Mouse (Mus musculus) ES-CJ7 (cell line): ENCODE measurements around the gene Btg2.

Experiments
- DNase-seq: peaks from one replicate; pipeline ENCODE4 v3.0.0; 2011; ENCODE audit warnings: low read depth, low spot score

Gene Btg2

GRCm38 (mm10) chr1:134097956-134098725 lies 19.2 kb upstream of the Btg2 start:
- no peak for DNase-seq

GRCm38 (mm10) chr1:134097080-134097855 lies 18.3 kb upstream of the Btg2 start:
- DNase-seq = no peak

- no peak for DNase-seq
Observed at GRCm38 (mm10) chr1:134096264-134096934, 17.5 kb upstream of the Btg2 start.

- DNase-seq = no peak
Observed at GRCm38 (mm10) chr1:134095721-134096120, 16.8 kb upstream of the Btg2 start.

- DNase-seq = no peak
Observed at GRCm38 (mm10) chr1:134095033-134095612, 16.2 kb upstream of the Btg2 start.

- no peak for DNase-seq
Observed at GRCm38 (mm10) chr1:134093771-134094526, 15.0 kb upstream of the Btg2 start.

GRCm38 (mm10) chr1:134092852-134093770 lies 14.2 kb upstream of the Btg2 start:
- peak; percentile 89 for DNase-seq

GRCm38 (mm10) chr1:134092368-134092767 lies 13.4 kb upstream of the Btg2 start:
- no peak for DNase-seq

- DNase-seq = no peak
Observed at GRCm38 (mm10) chr1:134091851-134092250, 12.9 kb upstream of the Btg2 start.

GRCm38 (mm10) chr1:134089074-134089473 lies 10.2 kb upstream of the Btg2 start:
- DNase-seq = no peak

GRCm38 (mm10) chr1:134086811-134087398 lies 8.0 kb upstream of the Btg2 start:
- no peak for DNase-seq

- peak; percentile 65 for DNase-seq
Observed at GRCm38 (mm10) chr1:134086017-134086416, 7.1 kb upstream of the Btg2 start.

GRCm38 (mm10) chr1:134084128-134084527 lies 5.2 kb upstream of the Btg2 start:
- DNase-seq = no peak

- DNase-seq = no peak
Observed at GRCm38 (mm10) chr1:134083676-134084075, 4.8 kb upstream of the Btg2 start.

GRCm38 (mm10) chr1:134082987-134083516 lies 4.1 kb upstream of the Btg2 start:
- peak; percentile 60 for DNase-seq

GRCm38 (mm10) chr1:134080881-134081450 lies 2.0 kb upstream of the Btg2 start:
- no peak for DNase-seq

GRCm38 (mm10) chr1:134080406-134080805 lies 1.5 kb upstream of the Btg2 start:
- DNase-seq = no peak

GRCm38 (mm10) chr1:134079477-134080163 lies 700 bp upstream of the Btg2 start:
- DNase-seq = no peak
